Mouse (Mus musculus) frontal cortex, postnatal 36 days (tissue): ENCODE results near the gene Inhba.

Source experiments
- DNase-seq, 2 experiments: peaks; one replicate each; pipeline ENCODE4 v3.0.0; 2022; ENCODE audit warnings: low spot score in 2 of 2

The Inhba gene

DNA sequence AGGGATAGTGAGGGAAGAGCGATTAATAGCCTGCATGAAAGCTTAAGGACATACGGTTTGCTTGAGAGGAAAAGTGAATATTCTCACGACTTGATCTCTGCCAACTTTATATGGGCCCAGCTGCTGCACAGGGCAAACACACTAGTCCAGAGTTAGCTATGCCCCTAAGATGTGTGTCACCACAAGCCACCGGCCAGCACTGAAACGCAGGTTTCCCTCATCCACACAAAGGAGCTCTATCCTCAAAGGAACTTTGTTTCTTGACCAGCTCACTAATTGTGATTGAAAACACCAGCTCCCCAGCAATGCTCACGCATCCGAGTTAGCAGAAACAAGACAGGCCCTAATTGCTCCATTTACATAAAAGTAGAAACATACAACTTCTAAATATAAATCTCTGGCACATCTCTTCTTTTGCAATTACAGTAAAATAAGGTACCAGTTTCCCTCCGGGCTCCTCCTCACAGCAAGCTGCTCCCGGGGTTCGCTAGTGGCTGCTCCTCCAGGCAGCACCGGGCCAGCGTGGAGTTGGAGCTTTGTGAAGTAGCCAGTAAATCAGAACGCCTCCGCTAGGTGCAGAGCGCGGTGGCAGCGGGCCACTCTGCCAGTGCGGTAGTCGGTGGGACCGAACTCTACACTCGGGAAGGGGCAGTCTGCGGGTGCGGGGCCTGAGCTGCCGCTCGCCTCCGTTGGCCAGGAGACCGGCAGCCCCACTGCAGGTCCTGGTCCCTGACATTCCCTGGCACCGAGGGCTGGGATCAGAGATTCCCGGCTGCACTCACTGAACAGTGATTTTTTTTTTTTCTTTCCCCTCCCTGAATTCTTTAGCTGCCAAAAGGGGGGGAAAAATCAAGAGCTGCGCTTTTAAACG is at the start of gene Inhba:
Inhba (plus strand) TSS at position 480 of the 871 bp plus-strand sequence.
- DNase-seq, result peak; percentile 57 to 61

- no peak for DNase-seq
Measured at GRCm38 (mm10) chr13:15976584-15976983, 35.1 kb upstream of the Inhba start.

DNA sequence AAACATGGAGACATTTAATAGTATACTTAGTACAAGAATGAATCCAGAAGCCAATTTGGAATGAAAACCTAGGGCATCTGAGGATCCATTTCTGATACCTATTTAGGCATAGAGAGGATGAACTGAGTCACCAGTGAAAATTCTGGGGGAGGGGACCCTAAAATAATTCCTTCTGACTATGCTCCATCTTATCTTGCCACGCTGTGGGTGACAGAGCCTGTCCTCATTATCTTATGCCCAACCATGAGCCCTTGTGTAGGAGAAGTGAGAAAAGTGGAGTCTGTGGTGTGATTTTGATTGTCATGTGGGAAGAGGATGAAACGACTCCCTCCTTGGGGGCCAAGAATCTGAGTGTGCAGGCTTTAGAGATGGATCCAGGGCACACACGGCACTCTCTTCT is 32.1 kb upstream of the Inhba start:
- peak; percentile 34 to 56 for DNase-seq

DNA sequence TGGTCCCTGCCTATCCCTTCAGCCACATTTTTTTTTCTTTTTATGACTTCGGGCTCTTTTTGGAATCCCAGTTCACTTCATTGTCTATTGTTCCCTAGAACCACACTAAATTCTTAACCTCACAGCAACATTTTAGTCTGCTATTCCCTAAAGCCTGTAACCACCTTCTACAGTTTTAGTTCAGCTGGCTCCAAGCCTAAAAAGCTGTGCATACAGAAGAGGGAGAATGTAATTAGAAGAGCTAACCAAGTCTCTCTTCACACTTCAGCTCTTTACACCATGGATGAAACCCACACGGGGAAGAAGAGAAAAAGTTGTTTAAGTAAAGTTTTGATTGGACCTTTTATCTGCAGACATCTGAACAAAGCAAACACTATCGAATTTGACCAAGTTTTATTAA is 29.6 kb upstream of the Inhba start:
- DNase-seq, result peak in 1 of 2 experiments; percentile 66

GRCm38 (mm10) chr13:15985761-15986160 is 25.9 kb upstream of the Inhba start:
- no peak for DNase-seq

DNA sequence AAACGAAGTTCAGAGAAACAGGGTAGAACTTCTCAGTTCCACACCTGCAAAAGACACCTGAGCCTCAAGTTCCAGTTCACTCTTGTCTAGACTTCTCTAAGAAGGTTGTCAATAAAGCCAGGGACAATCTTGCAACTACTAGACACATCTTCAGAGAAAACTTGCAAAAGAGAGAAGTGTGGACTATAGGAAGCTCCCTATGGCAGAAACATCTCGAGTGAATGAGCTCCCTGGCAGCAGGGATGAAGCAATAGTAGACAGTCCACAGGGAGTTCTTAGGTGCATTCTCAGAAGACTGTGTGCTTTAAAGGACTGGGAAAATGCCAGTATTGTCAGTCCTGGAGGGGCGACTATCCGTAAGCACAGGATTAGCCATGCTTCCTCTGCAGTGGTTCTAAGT is 25.5 kb upstream of the Inhba start:
- DNase-seq, result no peak

DNA sequence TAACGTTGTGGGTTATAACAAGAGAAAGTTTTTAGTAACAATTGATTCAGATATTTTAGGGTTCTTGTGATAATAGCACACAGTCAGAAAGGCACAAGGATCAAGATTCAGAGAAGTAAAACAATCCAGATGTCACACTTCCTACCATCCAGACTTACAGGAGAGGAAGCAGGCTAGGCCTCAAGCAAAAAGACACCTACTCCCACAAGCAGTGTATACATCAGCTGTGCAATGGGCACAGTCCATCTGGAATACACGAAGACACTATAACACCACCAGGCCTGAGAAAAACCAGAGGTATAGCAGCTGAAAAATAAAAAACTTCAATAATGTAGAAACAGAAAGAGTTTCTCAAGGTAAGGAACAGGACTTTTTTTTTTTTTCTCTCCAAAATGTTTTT is 16.3 kb upstream of the Inhba start:
- DNase-seq, result no peak

GRCm38 (mm10) chr13:16005517-16005916 is 6.1 kb upstream of the Inhba start:
- peak in 1 of 2 experiments; percentile 71 for DNase-seq

DNA sequence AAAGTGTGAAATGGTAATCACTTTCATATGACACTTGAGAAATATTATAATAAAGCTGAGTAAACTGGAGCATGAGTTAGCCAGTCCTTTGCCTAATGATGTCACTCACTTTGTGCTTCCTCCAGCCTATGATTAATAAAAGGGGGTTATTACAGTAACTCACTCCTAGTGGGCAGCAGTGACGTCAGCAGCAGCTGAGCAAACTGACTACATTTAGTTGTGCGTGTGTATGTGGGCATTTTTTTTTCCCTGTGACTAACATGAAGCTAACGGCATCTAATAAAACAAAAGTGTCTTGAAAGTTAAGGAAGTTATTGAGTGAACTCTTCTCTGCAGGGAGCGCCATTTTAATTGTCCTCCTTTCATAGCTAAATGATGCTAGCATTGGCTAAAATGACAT is 3.9 kb upstream of the Inhba start:
- no peak for DNase-seq

DNA sequence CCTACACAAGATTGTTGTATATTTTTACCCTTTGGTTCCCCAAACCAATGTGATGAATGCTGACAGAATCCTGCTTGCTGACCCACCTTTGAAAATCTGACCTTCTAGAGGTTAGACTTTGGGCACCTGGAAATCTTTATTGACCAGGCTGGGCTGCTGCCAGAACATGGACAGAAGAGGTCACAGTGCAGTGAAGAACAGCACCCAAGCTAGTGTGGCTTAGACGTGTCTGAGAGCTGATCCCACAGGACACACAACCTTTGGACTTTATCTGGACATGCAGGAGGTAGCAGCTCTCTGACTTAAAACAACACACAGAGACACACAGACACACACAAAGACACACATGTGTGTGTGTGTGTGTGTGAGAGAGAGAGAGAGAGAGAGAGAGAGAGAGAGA is 3.3 kb upstream of the Inhba start:
- DNase-seq, result no peak

GRCm38 (mm10) chr13:16009766-16010465 is 1.7 kb upstream of the Inhba start:
- no peak for DNase-seq

DNA sequence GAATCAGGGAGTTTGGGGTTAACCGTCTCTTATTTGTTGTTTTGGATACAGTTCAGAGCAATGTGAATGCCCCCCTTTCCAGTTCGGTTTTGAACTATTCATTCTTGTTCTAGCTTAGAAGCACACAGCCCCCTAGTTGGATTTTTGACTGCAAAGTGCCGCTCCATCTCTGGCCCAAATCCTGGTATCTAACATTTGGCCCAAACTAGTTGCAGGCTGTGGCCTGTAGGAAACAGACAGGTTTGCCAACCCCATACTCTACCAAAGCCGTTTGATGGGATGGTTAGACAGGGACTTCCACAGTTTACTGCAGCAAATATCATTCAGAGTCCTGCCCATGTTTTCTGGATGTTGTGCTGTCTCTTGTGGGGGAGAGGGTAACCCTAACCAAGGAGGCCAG is 1.1 kb upstream of the Inhba start:
- no peak for DNase-seq

DNA sequence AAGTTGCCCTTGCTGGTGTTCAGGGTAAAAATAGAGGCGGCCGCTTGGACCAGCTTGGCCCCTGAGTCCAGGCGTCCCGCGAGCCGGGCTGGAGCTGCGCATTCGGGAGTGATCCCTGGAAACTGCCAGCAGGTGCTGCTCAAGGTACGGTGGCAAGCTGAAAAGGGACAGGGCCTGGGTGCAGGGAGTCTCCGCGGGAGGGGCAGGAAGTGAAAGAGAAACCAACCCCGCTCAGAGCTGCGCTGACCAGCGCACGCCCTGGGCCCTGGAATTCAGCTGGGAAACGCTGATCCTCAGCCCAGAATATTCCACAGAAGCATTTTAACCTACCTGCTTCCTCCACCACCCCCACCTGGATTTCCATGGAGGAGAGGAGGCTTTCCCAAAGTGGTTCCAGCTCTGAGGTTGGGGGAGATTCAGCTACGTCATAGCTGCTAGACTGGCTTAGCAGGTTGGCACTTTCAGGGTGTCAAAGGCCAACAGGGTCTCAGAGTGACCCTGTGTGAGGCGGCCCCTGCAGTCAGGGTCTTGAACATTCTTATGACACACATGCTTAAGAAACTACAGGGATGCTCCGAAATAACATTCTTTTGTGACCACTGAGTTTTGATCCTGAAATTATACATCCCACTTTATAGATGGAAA is 714 bp downstream of the Inhba start:
- peak; percentile 69 to 72 for DNase-seq

GRCm38 (mm10) chr13:16014166-16014565 is 2.5 kb downstream of the Inhba start:
- no peak for DNase-seq

DNA sequence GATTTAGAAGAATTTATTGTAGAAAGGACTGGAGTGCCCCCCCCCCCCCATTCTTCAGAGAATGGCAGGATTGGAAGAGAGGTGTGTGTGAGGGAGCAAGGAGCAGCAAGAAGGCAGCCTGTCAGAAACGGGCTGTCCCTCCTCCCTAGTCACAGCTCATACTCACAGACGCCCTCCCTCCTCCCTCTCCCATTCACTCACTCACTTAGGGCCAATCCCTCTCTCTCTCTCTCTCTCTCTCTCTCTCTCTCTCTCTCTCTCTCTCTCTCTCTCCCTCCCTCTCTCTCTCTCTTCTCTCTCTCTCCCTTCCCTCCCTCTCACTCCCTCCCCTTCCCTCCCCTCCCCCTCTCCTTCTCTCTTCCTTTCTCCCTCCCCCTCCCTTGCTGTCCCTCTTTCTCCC is 4.9 kb downstream of the Inhba start:
- no peak for DNase-seq

DNA sequence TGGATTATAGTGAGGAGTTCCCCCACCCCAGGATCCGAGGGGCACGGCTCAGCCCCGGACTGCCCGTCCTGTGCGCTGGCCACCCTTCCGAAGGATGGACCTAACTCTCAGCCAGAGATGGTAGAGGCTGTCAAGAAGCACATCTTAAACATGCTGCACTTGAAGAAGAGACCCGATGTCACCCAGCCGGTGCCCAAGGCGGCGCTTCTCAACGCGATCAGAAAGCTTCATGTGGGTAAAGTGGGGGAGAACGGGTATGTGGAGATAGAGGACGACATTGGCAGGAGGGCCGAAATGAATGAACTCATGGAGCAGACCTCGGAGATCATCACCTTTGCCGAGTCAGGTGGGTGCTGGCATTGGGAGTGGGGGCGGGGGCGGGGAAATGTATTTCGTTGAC is 5.7 kb downstream of the Inhba start:
- DNase-seq, result no peak

- DNase-seq, result no peak
Measured at GRCm38 (mm10) chr13:16017777-16018176, 6.1 kb downstream of the Inhba start.

DNA sequence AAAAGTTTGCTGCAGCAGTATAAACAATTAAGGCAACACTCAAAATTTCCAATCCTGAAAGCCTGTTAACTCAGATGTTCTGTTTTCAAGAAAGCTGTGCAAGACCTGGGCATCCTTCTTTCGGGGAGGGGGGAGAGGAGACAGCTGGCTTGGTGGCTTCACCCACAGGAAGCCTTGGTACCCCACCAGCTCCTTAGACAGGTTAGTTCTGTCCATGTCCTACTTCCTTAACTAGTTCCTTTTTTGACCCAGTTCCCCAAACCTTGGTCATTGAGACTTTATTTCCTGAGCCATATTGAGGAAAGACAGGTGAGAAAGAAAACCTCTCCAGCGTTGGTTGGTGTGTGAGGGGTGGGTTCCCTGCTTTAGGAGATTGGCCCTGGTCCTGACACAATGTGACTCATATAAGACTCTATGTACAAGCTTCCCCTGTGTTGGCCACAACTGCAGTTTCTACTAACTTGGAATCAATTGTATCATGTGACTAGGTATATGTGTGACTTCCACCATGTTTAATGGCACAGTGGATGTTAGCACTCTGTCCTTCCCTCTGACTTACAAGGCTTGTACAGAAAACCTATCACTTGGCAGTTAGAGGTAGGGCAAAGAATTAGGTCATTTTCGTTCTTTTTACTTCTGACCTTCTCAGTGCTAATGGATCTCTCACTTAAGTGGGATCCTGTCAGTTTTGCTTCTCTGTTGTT is 7.3 kb downstream of the Inhba start:
- no peak for DNase-seq

DNA sequence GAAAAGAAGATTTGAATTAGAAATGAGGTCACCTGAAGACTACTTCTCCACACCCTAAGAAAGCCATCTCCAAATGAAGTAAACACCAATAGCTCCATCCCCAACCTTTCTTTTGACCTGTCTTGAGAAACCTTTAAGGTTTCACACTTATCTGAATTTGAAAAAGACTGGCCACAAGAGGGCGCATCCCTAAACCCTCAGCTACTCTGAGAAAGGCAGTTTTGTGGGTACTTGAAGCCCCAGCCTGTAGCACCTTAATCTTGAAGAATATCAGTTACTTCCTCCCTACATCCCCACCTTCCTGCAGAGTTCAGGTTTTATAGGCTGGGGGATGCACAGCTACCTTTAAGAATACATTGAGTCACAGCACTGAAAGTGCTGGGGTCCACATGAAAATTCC is 9.0 kb downstream of the Inhba start:
- DNase-seq, result peak; percentile 36 to 67

- peak in 1 of 2 experiments; percentile 46 for DNase-seq
Measured at GRCm38 (mm10) chr13:16021181-16021580, 9.5 kb downstream of the Inhba start.

DNA sequence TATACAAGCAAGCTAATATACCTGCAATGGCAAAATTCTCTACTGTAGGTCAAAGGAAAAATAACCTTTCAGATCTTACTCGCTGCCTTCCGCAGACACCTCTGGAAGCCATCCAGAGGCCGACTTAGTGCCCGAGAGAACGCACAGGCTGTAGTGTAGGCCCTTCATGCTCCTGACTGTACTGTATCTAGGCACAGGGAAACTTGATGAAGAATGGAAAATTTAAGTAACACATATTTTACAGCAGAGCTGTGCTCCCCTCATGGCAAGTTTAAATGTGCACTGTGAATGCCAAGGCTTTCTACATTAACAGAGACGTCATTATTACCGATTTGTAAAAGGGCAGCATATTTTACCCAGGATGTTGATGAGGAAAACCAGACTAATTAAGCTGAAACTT is 10.2 kb downstream of the Inhba start:
- no peak for DNase-seq

DNA sequence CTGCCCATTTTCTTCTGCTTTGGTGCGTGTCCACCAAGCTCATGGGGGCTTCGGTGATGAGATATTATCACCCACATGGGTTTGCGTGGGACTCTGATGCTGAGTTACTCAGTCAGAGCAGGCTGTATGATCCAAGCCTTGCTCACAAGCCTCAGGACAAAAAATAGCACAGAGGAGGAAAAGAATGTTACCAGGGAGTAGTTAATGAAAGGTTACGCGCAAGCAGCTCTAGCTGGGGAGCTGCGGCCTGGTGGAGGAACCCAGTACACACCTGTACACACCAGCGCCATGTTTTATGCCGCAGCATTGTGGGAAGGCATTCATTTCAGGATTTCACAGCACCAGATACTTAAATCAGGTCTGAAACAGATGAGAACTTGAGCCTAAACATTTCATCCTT is 10.9 kb downstream of the Inhba start:
- DNase-seq, result peak in 1 of 2 experiments; percentile 53
